Mouse (Mus musculus) limb, embryonic 10.5 days (tissue): ENCODE measurements at regions not wholly inside any gene's neighbourhood (a gene's known extent, or its start where the extent isn't known, plus 50 kb on each side); places are given as distances from the start of the nearest gene placed in this dataset.

ENCODE experiments used
- DNase-seq: peaks from one replicate; pipeline ENCODE4 v3.0.0-alpha.2; 2017; ENCODE audit warnings: low spot score
- H3K27ac ChIP-seq: fragments of 300-500 bp; sonication (generic); 2 replicates; pipeline ENCODE4 v1.5.1; 2016; ENCODE audit warnings: mild to moderate bottlenecking
- H3K27me3 ChIP-seq: fragments of 300-500 bp; sonication (generic); 2 replicates; pipeline ENCODE4 v1.6.1; 2016; ENCODE audit warnings: low read depth, mild to moderate bottlenecking; ENCODE audit not compliant: poor library complexity, severe bottlenecking
- H3K36me3 ChIP-seq: fragments of 300-500 bp; sonication (generic); 2 replicates; pipeline ENCODE4 v1.6.1; 2016; ENCODE audit warnings: mild to moderate bottlenecking, moderate library complexity
- H3K4me1 ChIP-seq: fragments of 300-500 bp; sonication (generic); 2 replicates; pipeline ENCODE4 v1.6.1; 2016
- H3K4me3 ChIP-seq: fragments of 300-500 bp; sonication (generic); 2 replicates; pipeline ENCODE4 v1.5.1; 2016; ENCODE audit warnings: mild to moderate bottlenecking, moderate library complexity
- H3K9me3 ChIP-seq: fragments of 300-500 bp; sonication (generic); replicated peaks from 2 replicates; pipeline ENCODE4 v1.6.1; 2016; ENCODE audit warnings: mild to moderate bottlenecking
- WGBS: fragments of 180-500 bp; shearing (Covaris S2); methylation state at CpG from one replicate; pipeline ENCODE4 v1.1.7; 2016; 5-methylcytosine and 5-hydroxymethylcytosine counted together

DNA sequence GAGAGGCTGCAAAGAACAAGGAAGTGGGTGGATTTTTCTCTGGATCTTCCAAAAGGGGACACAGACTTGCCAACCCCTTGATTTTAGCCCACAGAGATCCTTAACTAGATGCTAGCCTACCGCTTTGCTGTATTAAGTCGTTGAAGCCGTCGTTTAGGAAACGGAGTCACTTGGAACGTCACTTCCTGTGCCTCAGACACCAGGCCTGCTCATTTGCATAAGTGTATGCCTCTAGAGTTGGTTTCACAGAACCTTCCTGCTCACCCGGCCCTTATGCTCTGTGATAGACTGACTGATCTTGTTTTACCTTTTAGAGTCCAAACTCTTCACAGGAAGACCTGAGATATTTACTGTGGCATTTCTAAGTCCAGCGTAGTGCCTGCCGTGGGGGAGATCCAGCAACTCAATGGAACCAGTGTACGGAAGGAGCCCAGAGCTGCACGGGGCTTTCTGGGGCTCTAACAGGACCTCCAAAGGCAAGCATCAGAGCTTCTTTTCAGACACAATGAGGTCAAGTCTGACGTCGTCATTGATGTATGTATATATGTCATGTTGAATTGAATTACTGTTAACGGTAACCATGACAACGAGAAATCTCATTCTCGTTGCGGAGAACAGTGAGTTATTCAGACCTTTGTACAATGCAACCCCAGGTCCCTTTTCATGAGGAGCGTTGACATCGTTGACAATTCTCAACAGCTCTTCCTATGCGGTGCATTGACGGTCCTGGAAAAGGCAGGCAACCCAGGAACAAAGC is 72.2 kb upstream of the Ubl3 start:
- no peaks in the 10 kb centered on the region for H3K36me3 ChIP-seq
- DNase-seq = no peak
- no peaks in the 10 kb centered on the region for H3K9me3 ChIP-seq
- H3K27ac ChIP-seq = no peak overlapping the region
- peaks cover 8% of the 10 kb centered on the region for H3K4me1 ChIP-seq
- 0 out of 2 replicates have a peak, but pooled peaks cover 3% of the 10 kb centered on the region for H3K27me3 ChIP-seq
- no peak overlapping the region for H3K4me3 ChIP-seq
- WGBS = 90% methylated on average over 21 of the region's 21 CpGs

DNA sequence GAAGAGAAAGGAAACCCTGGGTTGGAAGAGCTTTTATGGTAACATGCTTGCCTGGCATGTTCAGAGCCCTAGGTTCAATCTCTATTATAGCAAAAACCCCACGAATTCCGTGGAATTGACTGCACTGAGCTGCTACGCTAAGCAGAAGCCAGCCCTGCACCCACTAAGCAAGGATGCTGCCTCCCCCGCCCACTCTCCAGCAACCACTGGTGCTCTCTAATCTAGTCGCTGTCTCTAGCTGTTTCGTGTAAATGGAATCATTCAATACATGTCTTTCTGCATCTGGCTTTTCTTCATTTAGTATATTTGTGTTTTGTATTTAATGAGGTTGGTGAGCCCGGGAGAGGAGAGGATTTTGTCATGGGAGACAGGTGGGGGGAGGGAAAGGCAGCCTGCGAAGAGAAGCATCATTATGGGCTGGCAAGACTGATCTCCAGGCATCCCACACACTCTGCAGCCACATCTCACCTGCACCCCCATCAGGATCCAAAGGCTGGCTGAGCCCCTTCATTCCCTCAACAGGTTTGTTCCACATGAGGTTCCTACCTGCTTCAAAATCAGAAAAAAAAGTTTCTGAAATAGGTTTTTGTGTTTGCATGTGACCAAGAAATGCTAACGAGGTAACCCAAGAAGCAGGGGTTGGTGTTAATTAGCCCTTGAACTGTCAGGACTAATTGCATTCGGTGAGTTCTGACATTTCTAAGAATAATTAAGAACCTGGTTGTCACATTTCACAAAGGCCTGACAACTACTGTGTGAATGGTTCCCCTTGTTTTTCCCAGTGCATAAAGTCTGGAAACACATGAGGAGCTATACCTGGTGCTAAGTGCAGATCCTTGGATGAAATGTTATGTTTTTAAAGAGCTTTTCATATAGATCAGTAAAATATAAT is 68.6 kb upstream of the Ubl3 start:
- no peak for DNase-seq
- no peak overlapping the region for H3K4me3 ChIP-seq
- peaks cover 13% of the 10 kb centered on the region for H3K4me1 ChIP-seq
- H3K27ac ChIP-seq = no peak overlapping the region
- WGBS = 47% methylated on average over 10 of the region's 10 CpGs
- 0 out of 2 replicates have a peak, but pooled peaks cover 3% of the 10 kb centered on the region for H3K27me3 ChIP-seq
- H3K9me3 ChIP-seq = no peaks in the 10 kb centered on the region
- H3K36me3 ChIP-seq = no peaks in the 10 kb centered on the region

DNA sequence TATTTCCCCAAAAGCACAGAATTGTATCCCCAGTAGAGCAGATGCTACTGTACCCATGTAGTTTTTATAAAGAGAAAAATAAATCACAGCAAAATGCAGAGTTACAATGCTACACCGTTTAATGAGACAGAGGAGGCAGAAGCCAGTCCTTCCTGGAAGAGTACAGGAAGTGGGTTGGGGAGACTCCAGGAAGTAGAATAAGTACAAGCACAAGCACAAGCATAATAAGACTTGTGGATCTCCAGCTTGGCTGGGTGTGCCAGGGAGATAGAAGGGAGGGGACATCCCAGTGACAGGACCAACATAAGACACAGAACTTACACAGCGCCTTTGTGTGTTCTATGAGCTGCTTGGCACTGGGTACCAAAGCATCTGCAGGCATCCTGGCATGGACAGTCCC is 67.3 kb upstream of the Ubl3 start:
- Histone ChIP-seq H3K27ac (no peak overlapping the region), H3K36me3 (no peaks in the 10 kb centered on the region), H3K9me3 (no peaks in the 10 kb centered on the region), H3K27me3 (0 out of 2 replicates have a peak, but pooled peaks cover 3% of the 10 kb centered on the region), H3K4me1 (peaks cover 18% of the 10 kb centered on the region), H3K4me3 (no peak overlapping the region)
- WGBS = 91% methylated on average over 2 of the region's 2 CpGs
- DNase-seq = no peak

DNA sequence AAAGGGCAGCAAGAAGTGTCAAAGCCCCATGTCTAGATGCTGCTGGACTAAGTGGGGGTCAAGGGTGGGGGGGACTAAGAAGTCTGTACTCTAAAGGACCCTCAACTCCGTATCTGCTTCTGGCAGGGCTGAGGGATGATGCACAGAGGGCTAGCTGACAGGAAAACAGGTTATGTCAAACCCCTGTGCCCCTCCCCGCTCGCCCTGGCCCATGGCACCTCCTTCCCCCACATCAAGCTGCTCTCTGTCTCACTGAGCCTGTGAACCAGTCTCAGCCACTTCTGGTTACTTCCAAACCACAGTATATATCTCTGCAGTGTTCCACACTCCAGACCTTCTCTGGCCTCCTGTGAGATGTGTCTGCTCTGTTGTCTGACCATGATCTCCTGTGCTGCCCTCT is 63.8 kb upstream of the Ubl3 start:
- peak overlapping the region; percentile 73 for H3K27ac ChIP-seq

DNA sequence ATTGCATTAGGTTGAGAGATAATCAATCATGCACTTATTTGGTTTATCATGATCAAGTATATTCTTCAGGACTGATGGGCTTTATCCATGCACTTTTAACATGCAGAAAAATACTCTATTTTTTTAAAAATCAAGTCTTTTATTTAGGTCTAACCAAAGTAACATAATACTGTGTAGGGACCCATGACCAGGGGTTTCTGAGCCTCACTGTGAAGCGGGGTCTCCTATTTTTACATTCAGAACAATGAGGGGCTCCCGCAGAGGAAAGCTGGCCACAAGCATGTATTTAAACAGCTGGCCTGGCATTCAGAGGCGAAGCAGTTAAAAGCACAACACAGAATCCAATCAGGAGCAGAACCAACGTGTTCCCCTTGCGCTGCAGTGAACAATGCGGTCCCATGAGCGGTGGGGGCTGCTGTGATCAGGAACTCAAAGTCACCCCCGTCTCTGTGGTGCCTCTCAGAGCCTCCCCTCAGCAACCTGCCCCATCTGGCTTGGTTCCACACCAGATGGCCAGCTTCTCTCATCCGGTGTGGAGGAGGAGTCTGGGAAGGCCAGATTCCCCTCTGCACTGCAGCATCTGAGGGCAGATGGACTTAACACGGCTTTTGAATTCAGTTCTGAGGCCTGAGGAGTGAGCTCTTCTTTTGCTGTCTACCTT is 63.2 kb upstream of the Ubl3 start:
- Histone ChIP-seq H3K4me1 (peaks cover 15% of the 10 kb centered on the region), H3K27ac (peak overlapping the region; percentile 73), H3K27me3 (no peaks in the 10 kb centered on the region), H3K4me3 (no peak overlapping the region), H3K9me3 (no peaks in the 10 kb centered on the region), H3K36me3 (no peaks in the 10 kb centered on the region)
- 63% methylated on average over 10 of the region's 10 CpGs for WGBS
- DNase-seq = peak; percentile 53

More for the DNA sequence above, 63.8 kb upstream of the Ubl3 start:
- WGBS = 83% methylated on average over 3 of the region's 3 CpGs
- Histone ChIP-seq H3K36me3 (no peaks in the 10 kb centered on the region), H3K4me1 (peaks cover 16% of the 10 kb centered on the region), H3K4me3 (no peak overlapping the region), H3K9me3 (no peaks in the 10 kb centered on the region), H3K27me3 (no peaks in the 10 kb centered on the region)
- DNase-seq = no peak

DNA sequence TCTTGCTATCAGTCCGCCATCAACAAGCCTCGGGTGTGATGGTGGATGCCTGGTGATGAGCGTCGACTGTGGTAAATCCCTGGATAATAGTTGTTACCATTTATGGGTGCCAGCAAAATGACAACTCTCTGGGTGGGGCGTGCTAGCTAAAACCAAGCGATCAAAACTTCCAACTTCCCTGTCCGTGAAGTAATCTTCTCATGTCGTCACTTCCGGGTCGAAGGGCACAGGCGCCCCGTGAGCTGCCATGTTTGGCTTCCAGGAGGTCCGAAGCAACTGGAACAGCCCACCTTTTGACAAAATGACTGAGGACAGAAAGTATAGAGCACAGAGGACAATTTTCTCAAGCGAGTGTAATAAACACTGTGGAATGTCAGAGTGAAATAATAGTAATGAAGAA is 62.5 kb upstream of the Ubl3 start:
- Histone ChIP-seq H3K27ac (no peak overlapping the region), H3K27me3 (no peaks in the 10 kb centered on the region), H3K9me3 (no peaks in the 10 kb centered on the region), H3K36me3 (no peaks in the 10 kb centered on the region), H3K4me1 (peaks cover 15% of the 10 kb centered on the region), H3K4me3 (no peak overlapping the region)
- 93% methylated on average over 14 of the region's 14 CpGs for WGBS
- no peak for DNase-seq

DNA sequence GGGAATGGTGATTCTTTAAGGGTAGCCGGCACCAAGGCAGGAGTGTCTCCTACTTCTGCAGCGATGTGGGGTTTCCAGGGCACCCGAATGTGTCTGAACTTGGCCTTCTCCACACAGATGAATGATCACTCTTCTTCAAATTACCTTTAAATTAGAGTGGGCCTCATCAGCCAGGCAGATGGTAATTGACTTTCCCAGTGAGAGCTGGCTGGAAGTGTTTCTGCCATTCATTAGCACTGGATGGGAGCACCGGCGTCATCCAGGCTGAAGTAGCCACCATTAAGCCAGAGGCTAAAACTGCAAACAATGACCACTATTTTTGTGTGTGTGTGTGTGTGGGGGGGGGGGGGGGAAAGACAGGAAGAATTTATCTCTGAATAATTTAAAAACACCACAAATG is 58.7 kb upstream of the Ubl3 start:
- Histone ChIP-seq H3K4me1 (peaks cover 28% of the 10 kb centered on the region), H3K36me3 (no peaks in the 10 kb centered on the region), H3K9me3 (no peaks in the 10 kb centered on the region), H3K27ac (0 out of 2 replicates have a peak overlapping the region, but pooled peaks have one; percentile 10), H3K4me3 (no peak overlapping the region), H3K27me3 (no peaks in the 10 kb centered on the region)
- no peak for DNase-seq
- WGBS = 45% methylated on average over 5 of the region's 5 CpGs

DNA sequence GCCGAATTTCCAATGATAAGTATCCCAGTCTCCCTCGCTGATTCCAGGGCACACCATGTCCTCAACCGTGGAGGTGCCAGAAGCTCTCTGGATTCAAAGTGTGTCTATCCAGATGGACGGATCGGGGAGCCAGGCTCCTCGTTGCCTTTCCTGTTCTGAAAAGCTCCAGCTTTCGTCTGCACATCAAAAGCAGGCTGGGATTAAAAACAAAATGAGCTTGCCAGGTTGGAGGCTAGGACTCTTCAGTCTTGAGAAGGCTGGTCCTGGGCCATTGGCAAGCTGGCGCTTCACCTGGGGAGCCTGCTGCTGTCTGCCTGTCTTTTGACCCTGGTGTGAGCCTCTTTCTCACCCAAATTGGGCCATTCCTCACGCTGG is 56.9 kb upstream of the Ubl3 start:
- H3K36me3 ChIP-seq = no peaks in the 10 kb centered on the region
- H3K4me1 ChIP-seq = peaks cover 22% of the 10 kb centered on the region
- peak overlapping the region; percentile 26; the same call in 1 of the 2 replicates for H3K27ac ChIP-seq
- WGBS = 75% methylated on average over 9 of the region's 9 CpGs
- no peak for DNase-seq
- no peaks in the 10 kb centered on the region for H3K27me3 ChIP-seq
- H3K4me3 ChIP-seq = no peak overlapping the region
- H3K9me3 ChIP-seq = no peaks in the 10 kb centered on the region

DNA sequence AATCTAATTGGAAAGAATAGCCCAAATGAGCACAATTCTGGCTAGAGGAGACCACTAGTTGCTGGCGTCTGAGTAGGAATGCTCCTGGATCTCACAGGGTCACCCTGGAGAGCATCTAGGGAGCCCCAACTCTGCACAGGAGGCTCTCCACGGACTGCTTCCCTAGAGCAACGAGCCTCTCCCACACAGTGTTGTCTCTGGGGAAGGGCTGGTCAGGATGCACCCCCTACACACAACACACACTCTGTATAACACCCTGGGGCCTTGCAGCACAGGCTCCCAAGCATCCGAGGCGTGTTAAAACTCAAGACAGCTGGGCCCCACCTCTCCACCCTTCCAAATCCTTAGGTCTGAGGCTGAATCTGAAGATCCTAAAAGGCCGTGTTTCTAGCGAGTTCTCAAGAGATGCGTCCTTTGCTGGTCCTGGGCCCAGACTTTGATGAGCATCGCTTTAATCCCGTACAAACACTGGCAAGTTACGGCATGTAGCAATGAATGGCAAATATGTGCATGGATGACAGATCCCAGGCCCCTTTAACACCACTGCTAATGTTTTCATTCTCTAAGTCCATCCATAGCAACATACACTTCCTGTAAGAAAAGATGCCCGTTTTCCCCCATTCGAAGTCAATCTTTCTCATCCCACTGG is 56.4 kb upstream of the Ubl3 start:
- H3K27ac ChIP-seq = peak overlapping the region; percentile 14; the same call in 1 of the 2 replicates
- 85% methylated on average over 13 of the region's 13 CpGs for WGBS
- H3K36me3 ChIP-seq = no peaks in the 10 kb centered on the region
- DNase-seq = no peak
- H3K9me3 ChIP-seq = no peaks in the 10 kb centered on the region
- no peaks in the 10 kb centered on the region for H3K27me3 ChIP-seq
- no peak overlapping the region for H3K4me3 ChIP-seq
- peaks cover 22% of the 10 kb centered on the region for H3K4me1 ChIP-seq

DNA sequence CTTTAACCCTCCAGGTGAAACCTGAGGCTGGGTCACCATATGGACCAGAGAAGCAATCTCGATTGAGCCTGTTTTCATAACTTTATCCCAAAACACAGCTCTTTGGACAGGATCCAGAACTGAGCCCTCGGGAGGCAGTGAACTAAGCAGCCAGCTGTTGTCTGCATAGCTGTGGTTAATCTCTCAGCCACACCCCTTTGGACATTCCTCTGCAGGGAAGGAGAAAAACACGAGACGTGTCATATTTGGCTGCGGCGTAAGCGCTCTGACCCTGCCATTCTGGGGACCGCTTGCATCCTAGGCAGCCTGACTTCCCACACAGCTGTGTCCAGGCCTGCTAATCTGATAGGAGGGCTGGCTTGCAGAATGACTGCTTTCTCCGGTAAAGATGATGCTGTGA is 55.6 kb upstream of the Ubl3 start:
- Histone ChIP-seq H3K9me3 (no peaks in the 10 kb centered on the region), H3K27me3 (no peaks in the 10 kb centered on the region), H3K27ac (no peak overlapping the region), H3K4me1 (peaks cover 22% of the 10 kb centered on the region), H3K36me3 (no peaks in the 10 kb centered on the region), H3K4me3 (no peak overlapping the region)
- 70% methylated on average over 9 of the region's 9 CpGs for WGBS
- no peak for DNase-seq

DNA sequence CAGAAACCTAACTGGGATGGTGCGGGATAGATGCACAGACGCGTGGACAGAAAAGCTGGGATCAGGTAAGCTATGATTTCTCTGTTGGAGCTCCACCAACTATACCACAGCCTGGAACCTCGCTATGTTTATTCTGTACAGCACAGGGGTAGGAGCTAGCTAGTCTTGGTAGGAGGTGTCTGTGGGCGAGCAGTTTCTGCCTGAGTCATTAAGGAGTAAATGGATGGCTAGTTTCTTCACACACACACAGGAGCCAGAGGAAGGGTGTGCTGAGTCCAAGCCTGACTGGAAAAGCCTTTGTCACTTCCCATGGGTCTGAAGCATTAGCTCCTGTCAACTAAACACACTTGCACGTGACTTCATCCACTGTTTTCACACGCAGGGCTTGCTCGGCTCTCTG is 53.1 kb upstream of the Ubl3 start:
- 92% methylated on average over 8 of the region's 8 CpGs for WGBS
- DNase-seq = no peak
- H3K27me3 ChIP-seq = no peaks in the 10 kb centered on the region
- no peak overlapping the region for H3K27ac ChIP-seq
- no peaks in the 10 kb centered on the region for H3K36me3 ChIP-seq
- H3K4me3 ChIP-seq = no peak overlapping the region
- peaks cover 24% of the 10 kb centered on the region for H3K4me1 ChIP-seq
- H3K9me3 ChIP-seq = no peaks in the 10 kb centered on the region
